Mouse (Mus musculus): ENCODE results near the gene Rab1b. TPM values are rescaled to one million over a fixed set of nuclear protein-coding genes. Genes with fewer than 3 reads are reported as not detected.
A peak's percentile ranks its signal among the peaks of the same experiment; 100 is the strongest.

Gene Rab1b
- polyA plus RNA-seq, 1 experiment from 2014 or later: 294 TPM

GRCm38 (mm10) chr19:5052853-5053252 lies 54.0 kb downstream of the Rab1b start:
- peaks cover 5% of the 10 kb centered on the region for H3K36me3 ChIP-seq
- 65% methylated on average over 17 of the region's 17 CpGs for WGBS
- no peak overlapping the region for H3K4me3 ChIP-seq
- peaks cover 40% of the 10 kb centered on the region for H3K4me1 ChIP-seq
- peaks cover 15% of the 10 kb centered on the region for H3K27me3 ChIP-seq
- no peak overlapping the region for H3K4me2 ChIP-seq
- no peak overlapping the region for H3K9ac ChIP-seq
- no peaks in the 10 kb centered on the region for H3K9me3 ChIP-seq
- H3K27ac ChIP-seq: no peak overlapping the region
- ATAC-seq (ENCODE audit: borderline replicate concordance, extremely low read depth, low FRiP score, low TSS enrichment): no peak

DNA sequence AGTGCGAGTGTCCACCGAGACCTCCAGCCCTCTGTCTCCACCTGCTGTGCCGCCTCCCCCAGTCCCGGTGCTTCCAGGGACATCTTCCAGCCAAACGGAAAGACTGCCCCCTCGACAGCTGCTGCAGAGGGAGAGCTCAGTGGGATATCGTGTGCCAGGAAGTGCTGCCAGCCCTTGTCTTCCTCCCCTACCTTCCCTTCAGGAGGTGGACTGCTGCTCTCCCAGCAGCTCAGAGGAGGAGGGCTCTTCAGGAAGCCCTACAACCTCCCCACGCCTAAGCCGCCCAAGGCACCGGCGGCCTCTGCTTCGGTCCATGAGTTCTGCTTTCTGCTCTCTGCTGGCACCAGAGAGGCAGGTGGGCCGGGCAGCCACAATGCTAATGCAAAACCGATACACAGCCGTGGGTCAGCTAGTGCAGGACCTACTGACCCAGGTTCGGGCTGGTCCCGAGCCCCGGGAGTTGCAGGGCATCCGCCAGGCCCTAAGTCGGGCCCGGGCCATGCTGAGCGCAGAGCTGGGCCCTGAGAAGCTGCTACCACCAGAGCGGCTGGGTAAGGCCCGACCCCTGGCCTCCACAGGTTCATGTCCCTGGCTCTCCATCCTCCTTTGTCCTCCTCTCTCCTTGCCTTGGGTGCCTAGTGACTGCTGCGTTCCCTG lies 54.6 kb downstream of the Rab1b start:
- ATAC-seq (ENCODE audit: borderline replicate concordance, extremely low read depth, low FRiP score, low TSS enrichment): no peak
- no peak overlapping the region for H3K27ac ChIP-seq
- H3K9ac ChIP-seq: no peak overlapping the region
- peaks cover 15% of the 10 kb centered on the region for H3K27me3 ChIP-seq
- H3K4me1 ChIP-seq: peaks cover 35% of the 10 kb centered on the region
- H3K4me2 ChIP-seq: peak overlapping the region; percentile 55
- peaks cover 11% of the 10 kb centered on the region for H3K36me3 ChIP-seq
- no peaks in the 10 kb centered on the region for H3K9me3 ChIP-seq
- WGBS: 29% methylated on average over 25 of the region's 25 CpGs
- no peak overlapping the region for H3K4me3 ChIP-seq

- peaks cover 15% of the 10 kb centered on the region for H3K27me3 ChIP-seq
- H3K4me2 ChIP-seq: peak overlapping the region; percentile 55
- no peak for ATAC-seq (ENCODE audit: borderline replicate concordance, extremely low read depth, low FRiP score, low TSS enrichment)
- H3K9me3 ChIP-seq: no peaks in the 10 kb centered on the region
- H3K4me3 ChIP-seq: peak overlapping the region; percentile 35
- peaks cover 19% of the 10 kb centered on the region for H3K36me3 ChIP-seq
- H3K27ac ChIP-seq: peak overlapping the region; percentile 35; the same call in 1 of the 2 replicates
- WGBS: 59% methylated on average over 3 of the region's 3 CpGs
- 0 out of 2 replicates have a peak overlapping the region, but pooled peaks have one; percentile 24 for H3K9ac ChIP-seq
- peaks cover 29% of the 10 kb centered on the region for H3K4me1 ChIP-seq
Observed at GRCm38 (mm10) chr19:5051515-5051914, 55.4 kb downstream of the Rab1b start.

DNA sequence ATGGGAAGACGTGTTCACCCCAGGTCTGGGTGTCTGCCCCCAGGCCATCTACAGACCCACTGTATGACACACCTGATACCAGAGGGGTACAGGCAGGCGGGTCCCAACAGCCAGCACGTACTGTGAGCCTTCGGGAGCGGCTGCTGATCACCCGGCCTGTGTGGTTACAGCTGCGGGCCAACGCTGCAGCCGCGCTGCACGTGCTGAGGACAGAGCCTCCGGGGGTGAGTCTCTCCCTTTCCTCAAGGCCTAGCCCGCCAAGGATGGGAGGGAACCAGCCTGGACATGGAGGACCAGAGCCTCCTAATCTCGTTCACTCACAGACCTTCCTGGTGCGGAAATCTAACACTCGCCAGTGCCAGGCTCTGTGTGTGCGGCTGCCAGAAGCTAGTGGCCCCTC lies 55.8 kb downstream of the Rab1b start:
- ATAC-seq (ENCODE audit: borderline replicate concordance, extremely low read depth, low FRiP score, low TSS enrichment): 0 out of 2 replicates have a peak, but pooled peaks have one; percentile 14
- WGBS: 9% methylated on average over 17 of the region's 17 CpGs

DNA sequence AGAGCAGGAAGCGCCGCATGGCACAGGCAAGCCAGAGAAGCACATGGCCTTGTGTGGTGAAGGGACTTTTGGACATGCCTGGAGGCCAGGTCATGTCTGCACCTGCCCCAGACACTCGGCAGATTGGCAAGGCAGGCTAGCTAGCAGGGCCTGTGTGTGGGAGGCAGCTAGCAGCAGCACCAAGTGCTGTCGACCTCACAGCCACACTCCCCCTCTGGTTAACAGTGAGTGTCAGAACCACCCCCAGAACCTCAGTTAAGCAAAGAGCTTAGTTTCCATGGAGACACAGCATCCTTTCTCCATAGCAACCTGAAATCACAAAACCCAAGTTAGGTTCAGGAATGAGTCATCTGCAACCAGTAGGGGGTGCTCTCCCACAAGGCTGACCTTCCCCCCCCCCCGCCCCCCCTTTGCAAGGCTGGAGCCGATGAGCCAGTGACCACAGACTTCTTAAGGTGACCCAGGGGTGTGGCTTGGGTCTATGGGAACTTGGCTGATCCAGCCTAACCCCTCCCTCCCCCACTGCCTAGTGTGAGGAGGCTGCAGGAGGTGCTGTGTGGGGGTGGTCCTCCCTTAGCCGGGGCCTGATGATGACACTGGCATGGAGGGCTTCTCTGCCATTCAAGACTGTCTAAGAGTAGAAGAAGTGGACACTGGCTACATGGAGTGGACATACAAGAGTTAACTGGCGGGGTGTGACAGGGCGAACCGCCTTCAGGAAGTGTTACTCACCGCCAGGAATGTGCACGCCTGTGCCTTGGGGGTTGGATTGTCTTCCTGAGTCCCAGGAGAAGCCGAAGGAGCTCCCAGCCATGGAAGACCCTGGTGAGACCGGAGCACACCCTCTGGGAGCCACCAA lies 56.6 kb downstream of the Rab1b start, which contains the start of gene Rin1:
Gene Rin1 (plus strand): TSS at position 435 of the 859 bp plus-strand sequence.
- Histone ChIP-seq H3K36me3 (peaks cover 24% of the 10 kb centered on the region), H3K9ac (peak within 1 kb of the TSS; percentile 24; the same call in 1 of the 2 replicates), H3K27ac (peak within 1 kb of the TSS; percentile 35; the same call in 1 of the 2 replicates), H3K9me3 (no peaks in the 10 kb centered on the region), H3K4me1 (peaks cover 26% of the 10 kb centered on the region), H3K4me3 (peak within 1 kb of the TSS; percentile 35), H3K4me2 (peak within 1 kb of the TSS; percentile 55), H3K27me3 (peaks cover 15% of the 10 kb centered on the region)
- peak; percentile 60 for ATAC-seq (ENCODE audit: borderline replicate concordance, extremely low read depth, low FRiP score, low TSS enrichment)
- WGBS: 17% methylated on average over 13 of the region's 14 CpGs

More for the DNA sequence above, 55.8 kb downstream of the Rab1b start:
- Histone ChIP-seq H3K4me2 (peak overlapping the region; percentile 55), H3K4me1 (peaks cover 26% of the 10 kb centered on the region), H3K9ac (peak overlapping the region; percentile 24; the same call in 1 of the 2 replicates), H3K27ac (peak overlapping the region; percentile 35; the same call in 1 of the 2 replicates), H3K36me3 (peaks cover 22% of the 10 kb centered on the region), H3K9me3 (no peaks in the 10 kb centered on the region), H3K27me3 (peaks cover 15% of the 10 kb centered on the region), H3K4me3 (peak overlapping the region; percentile 35)

DNA sequence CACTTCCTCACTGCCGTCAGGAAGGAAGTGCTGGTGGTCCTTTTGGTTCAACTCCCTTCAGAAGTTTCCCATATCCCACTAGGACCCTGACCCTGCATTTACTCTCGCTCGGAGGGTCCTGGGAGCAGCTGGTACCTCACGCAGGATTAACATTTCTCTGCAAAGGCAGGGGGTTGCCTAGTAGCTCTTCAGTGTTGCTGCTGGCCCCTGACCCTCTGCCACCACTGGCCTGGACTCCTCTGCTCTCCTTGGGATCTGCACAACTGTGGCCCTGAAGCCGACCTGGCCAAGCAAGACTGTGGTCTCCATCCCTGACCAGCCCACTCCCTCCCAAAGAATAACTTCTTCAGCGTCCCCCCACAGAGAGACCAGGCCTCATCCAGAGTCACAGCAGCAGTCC lies 57.5 kb downstream of the Rab1b start:
- Histone ChIP-seq H3K9ac (no peak overlapping the region), H3K36me3 (peaks cover 27% of the 10 kb centered on the region), H3K4me2 (no peak overlapping the region), H3K27me3 (peaks cover 15% of the 10 kb centered on the region), H3K4me1 (peaks cover 26% of the 10 kb centered on the region), H3K4me3 (no peak overlapping the region), H3K27ac (no peak overlapping the region), H3K9me3 (no peaks in the 10 kb centered on the region)
- 76% methylated on average over 6 of the region's 6 CpGs for WGBS
- no peak for ATAC-seq (ENCODE audit: borderline replicate concordance, extremely low read depth, low FRiP score, low TSS enrichment)

Other genes starting within 250 kb of the Rab1b start
- 1.6 and 3.6 TPM in 2 replicates for gene Actn3, start 229.2 kb downstream of the Rab1b start, polyA plus RNA-seq (2015; fragmentation: Nextera tagmentation; extraction: Ambion mirVana)
- gene Zdhhc24, start 228.4 kb downstream of the Rab1b start, polyA plus RNA-seq (2015; fragmentation: Nextera tagmentation; extraction: Ambion mirVana): 10.0 and 10.6 TPM in 2 replicates
- gene Bbs1, start 200.4 kb downstream of the Rab1b start, polyA plus RNA-seq (2015; fragmentation: Nextera tagmentation; extraction: Ambion mirVana): 5.7 and 6.3 TPM in 2 replicates
- gene Dpp3, start 178.8 kb downstream of the Rab1b start, polyA plus RNA-seq (2015; fragmentation: Nextera tagmentation; extraction: Ambion mirVana): 94.4 and 104 TPM in 2 replicates
- gene Peli3, start 163.9 kb downstream of the Rab1b start, polyA plus RNA-seq (2015; fragmentation: Nextera tagmentation; extraction: Ambion mirVana): 1.5 and 2.0 TPM in 2 replicates
- 99.4 and 101 TPM in 2 replicates for gene Mrpl11, start 144.9 kb downstream of the Rab1b start, polyA plus RNA-seq (2015; fragmentation: Nextera tagmentation; extraction: Ambion mirVana)
- gene Npas4, start 116.8 kb downstream of the Rab1b start, polyA plus RNA-seq (2015; fragmentation: Nextera tagmentation; extraction: Ambion mirVana): 0.06 and 0.13 TPM in 2 replicates
- gene Slc29a2, start 83.2 kb downstream of the Rab1b start, polyA plus RNA-seq (2015; fragmentation: Nextera tagmentation; extraction: Ambion mirVana): 2.7 and 4.1 TPM in 2 replicates
- 53.0 and 53.8 TPM in 2 replicates for gene B4gat1, start 68.2 kb downstream of the Rab1b start, polyA plus RNA-seq (2015; fragmentation: Nextera tagmentation; extraction: Ambion mirVana)
- 2.2 and 2.4 TPM in 2 replicates for gene AC124502.3, start 68.2 kb downstream of the Rab1b start, polyA plus RNA-seq (2015; fragmentation: Nextera tagmentation; extraction: Ambion mirVana)
- 47.4 and 51.4 TPM in 2 replicates for gene Brms1, start 65.7 kb downstream of the Rab1b start, polyA plus RNA-seq (2015; fragmentation: Nextera tagmentation; extraction: Ambion mirVana)
- 2.7 and 2.9 TPM in 2 replicates for gene Rin1, start 56.6 kb downstream of the Rab1b start, polyA plus RNA-seq (2015; fragmentation: Nextera tagmentation; extraction: Ambion mirVana)
- gene Cd248, start 39.0 kb downstream of the Rab1b start, polyA plus RNA-seq (2015; fragmentation: Nextera tagmentation; extraction: Ambion mirVana): 71.7 and 72.4 TPM in 2 replicates
- 3.4 and 4.6 TPM in 2 replicates for gene Tmem151a, start 21.5 kb downstream of the Rab1b start, polyA plus RNA-seq (2015; fragmentation: Nextera tagmentation; extraction: Ambion mirVana)
- gene Yif1a, start 18.5 kb downstream of the Rab1b start, polyA plus RNA-seq (2015; fragmentation: Nextera tagmentation; extraction: Ambion mirVana): 94.5 and 96.8 TPM in 2 replicates
- 8.6 and 9.0 TPM in 2 replicates for gene Cnih2, start 8.6 kb downstream of the Rab1b start, polyA plus RNA-seq (2015; fragmentation: Nextera tagmentation; extraction: Ambion mirVana)
- 16.2 and 19.4 TPM in 2 replicates for gene Klc2, start 11.5 kb upstream of the Rab1b start, polyA plus RNA-seq (2015; fragmentation: Nextera tagmentation; extraction: Ambion mirVana)
- 20.6 and 21.4 TPM in 2 replicates for gene Pacs1, start 166.0 kb upstream of the Rab1b start, polyA plus RNA-seq (2015; fragmentation: Nextera tagmentation; extraction: Ambion mirVana)
- gene Sf3b2, start 188.4 kb upstream of the Rab1b start, polyA plus RNA-seq (2015; fragmentation: Nextera tagmentation; extraction: Ambion mirVana): 320 and 328 TPM in 2 replicates
- 1.7 and 2.4 TPM in 2 replicates for gene Gal3st3, start 191.3 kb upstream of the Rab1b start, polyA plus RNA-seq (2015; fragmentation: Nextera tagmentation; extraction: Ambion mirVana)
- gene Catsper1, start 228.7 kb upstream of the Rab1b start, polyA plus RNA-seq (2015; fragmentation: Nextera tagmentation; extraction: Ambion mirVana): not detected in 2 replicates
- 0.60 and 0.69 TPM in 2 replicates for gene Cst6, start 242.5 kb upstream of the Rab1b start, polyA plus RNA-seq (2015; fragmentation: Nextera tagmentation; extraction: Ambion mirVana)

Measured in lung, embryonic 15.5 days (tissue).